8 mouse cellular contexts compared by ENCODE assay signal in genomic region chr1:71101369-71101970, GRCm38 (mm10). TPM values are rescaled to one million over a fixed set of nuclear protein-coding genes. Genes with fewer than 3 reads are reported as not detected.
A peak's percentile ranks its signal among the peaks of the same experiment; 100 is the strongest.
DNase-seq lines count a peak whose midpoint lies in the region; ATAC-seq and TF ChIP-seq lines count a peak whose summit lies in the region.

No protein-coding gene starts in this region.

- peak overlapping the region; percentile 30 for H3K4me3 ChIP-seq in lung, embryonic 16.5 days (ENCODE audit: low read length)
- no peak overlapping the region for H3K4me3 ChIP-seq in forebrain, embryonic 15.5 days
- H3K4me3 ChIP-seq in liver, embryonic 16.5 days (ENCODE audit: low read depth, low read length) = peak overlapping the region; percentile 94
- no peak overlapping the region for H3K4me3 ChIP-seq in lung, adult 2 months (replicated peaks; ENCODE audit: extremely low read depth, low read depth, low read length)

- H3K36me3 ChIP-seq in lung, embryonic 16.5 days (ENCODE audit: control insufficient read depth, insufficient read depth, low read length) = no peaks in the 10 kb centered on the region
- H3K36me3 ChIP-seq in forebrain, embryonic 15.5 days = no peaks in the 10 kb centered on the region
- H3K36me3 ChIP-seq in liver, embryonic 16.5 days (ENCODE audit: control insufficient read depth, insufficient read depth) = no peaks in the 10 kb centered on the region

- H3K27ac ChIP-seq in lung, embryonic 16.5 days (ENCODE audit: low read length) = no peak overlapping the region
- H3K27ac ChIP-seq in forebrain, embryonic 15.5 days (replicated peaks) = no peak overlapping the region
- peak overlapping the region; percentile 11; the same call in 1 of the 2 replicates for H3K27ac ChIP-seq in liver, embryonic 16.5 days (ENCODE audit: low read length)

- peaks cover 13% of the 10 kb centered on the region; the same call in 1 of the 2 replicates for H3K4me1 ChIP-seq in lung, embryonic 16.5 days (replicated peaks; ENCODE audit: control insufficient read depth, insufficient read depth, low read length)
- peaks cover 13% of the 10 kb centered on the region for H3K4me1 ChIP-seq in forebrain, embryonic 15.5 days
- H3K4me1 ChIP-seq in liver, embryonic 16.5 days (ENCODE audit: control insufficient read depth, low read depth, low read length) = peaks cover 41% of the 10 kb centered on the region
- H3K4me1 ChIP-seq in lung, adult 2 months (ENCODE audit: control insufficient read depth, insufficient read depth, low read length) = no peaks in the 10 kb centered on the region; the same call in 1 of the 2 replicates

- no peaks in the 10 kb centered on the region for H3K27me3 ChIP-seq in lung, embryonic 16.5 days (ENCODE audit: control insufficient read depth, insufficient read depth, low read depth, low read length)
- H3K27me3 ChIP-seq in forebrain, embryonic 15.5 days = no peaks in the 10 kb centered on the region
- no peaks in the 10 kb centered on the region for H3K27me3 ChIP-seq in liver, embryonic 16.5 days (ENCODE audit: control insufficient read depth, insufficient read depth, low read depth, low read length)

- no peak for DNase-seq in lung, postnatal 14 days
- DNase-seq in R1 (ENCODE audit: low read depth, low spot score) = peak; percentile 17
- DNase-seq in urinary bladder, postnatal 4 days (ENCODE audit: low spot score in 2 of 2) = no peak
- DNase-seq in lung, adult 2 months = no peak

- peak overlapping the region; percentile 33 for H3K4me2 ChIP-seq in lung, embryonic 16.5 days (ENCODE audit: low read depth, low read length)
- 0 out of 2 replicates have a peak overlapping the region, but pooled peaks have one; percentile 9 for H3K4me2 ChIP-seq in forebrain, embryonic 15.5 days (replicated peaks)
- peak overlapping the region; percentile 63 for H3K4me2 ChIP-seq in liver, embryonic 16.5 days (ENCODE audit: low read depth, low read length)

- no peak overlapping the region; the same call in 1 of the 2 replicates for H3K9ac ChIP-seq in lung, embryonic 16.5 days (ENCODE audit: low read length)
- no peak overlapping the region for H3K9ac ChIP-seq in forebrain, embryonic 15.5 days (replicated peaks)
- peak overlapping the region; percentile 60 for H3K9ac ChIP-seq in liver, embryonic 16.5 days (ENCODE audit: low read depth, low read length)

- no peaks in the 10 kb centered on the region for H3K9me3 ChIP-seq in lung, embryonic 16.5 days (ENCODE audit: control insufficient read depth, low read length)
- H3K9me3 ChIP-seq in forebrain, embryonic 15.5 days = no peaks in the 10 kb centered on the region
- no peaks in the 10 kb centered on the region for H3K9me3 ChIP-seq in liver, embryonic 16.5 days (replicated peaks; ENCODE audit: control insufficient read depth, low read length)

- no peak for TF ChIP-seq POLR2A in lung, adult 2 months (IDR thresholded peaks at IDR 0.05; ENCODE audit: borderline replicate concordance, extremely low read depth, low read depth, low read length)

- no peak for TF ChIP-seq CTCF in lung, adult 2 months (IDR thresholded peaks at IDR 0.05; ENCODE audit: insufficient read depth, low read length)

- WGBS in lung, embryonic 16.5 days = 35% methylated on average over 11 of the region's 11 CpGs
- 52% methylated on average over 11 of the region's 11 CpGs for WGBS in forebrain, embryonic 15.5 days
- WGBS in liver, embryonic 16.5 days (ENCODE audit: insufficient replicate concordance) = 20% methylated on average over 11 of the region's 11 CpGs
- 48% methylated on average over 11 of the region's 11 CpGs for WGBS in lung, adult 2 months

- ATAC-seq in lung, embryonic 16.5 days (ENCODE audit: low read depth) = no peak
- ATAC-seq in forebrain, embryonic 15.5 days (replicated peaks) = no peak
- ATAC-seq in liver, embryonic 16.5 days (ENCODE audit: low read depth) = no peak
- ATAC-seq in cerebellum, adult (ENCODE audit: insufficient number of reproducible peaks, low FRiP score, low TSS enrichment) = no peak

RNA-seq across cellular contexts. Expression of gene Bard1, which starts 1.5 kb away (rescaled TPM):
- 2.1 TPM in 2 replicates for polyA plus RNA-seq in lung, embryonic 16.5 days (2015; fragmentation: Nextera tagmentation; extraction: Ambion mirVana)
- polyA plus RNA-seq in forebrain, embryonic 15.5 days (2015; fragmentation: Nextera tagmentation; extraction: Ambion mirVana) = 1.1 and 1.3 TPM in 2 replicates
- polyA plus RNA-seq in liver, embryonic 16.5 days (2015; fragmentation: Nextera tagmentation; extraction: Ambion mirVana) = 1.8 and 2.6 TPM in 2 replicates
- 0.46 and 0.78 TPM in 2 replicates for polyA plus RNA-seq in lung, adult 2 months (2012; rRNA removed)

Comparison
In these comparisons a context has a peak if more than half of its experiments do, and no peak if none do; other contexts are left out.
1. H3K4me3 ChIP-seq: peak in lung, embryonic 16.5 days (single experiment) and liver, embryonic 16.5 days (single experiment); none in forebrain, embryonic 15.5 days (single experiment) and lung, adult 2 months (single experiment).
2. H3K4me2 ChIP-seq: peak in every context shown above with its lines; median percentile 63 in liver, embryonic 16.5 days; 33 in lung, embryonic 16.5 days; 9 in forebrain, embryonic 15.5 days.